Mouse (Mus musculus) ES-Bruce4 (cell line): ENCODE measurements around the gene Grm1.

ENCODE experiments used
- CTCF ChIP-seq: IDR thresholded peaks from one replicate; pipeline ENCODE4 v1.8.1; 2011; ENCODE audit warnings: low read depth, low read length
- EP300 ChIP-seq: IDR thresholded peaks from 2 replicates; pipeline ENCODE4 v1.6.1; 2011; ENCODE audit warnings: low read depth, low read length; ENCODE audit not compliant: insufficient read depth

GRCm38 (mm10) chr10:10763015-10763414 is 319.1 kb downstream of the Grm1 start:
- TF ChIP-seq EP300: no peak
- no peak for TF ChIP-seq CTCF
